Mouse (Mus musculus): ENCODE measurements around the gene Gpr155.

The Gpr155 gene

GRCm38 (mm10) chr2:73386356-73387046 lies at the start of gene Gpr155:
TSS of gene Gpr155 (minus strand) at chr2:73386572.
- DNase-seq (ENCODE audit: low read depth, low spot score), result peak; percentile 96

- DNase-seq (ENCODE audit: low read depth, low spot score), result no peak
Measured at GRCm38 (mm10) chr2:73435847-73436246, 49.5 kb upstream of the Gpr155 start.

- DNase-seq (ENCODE audit: low read depth, low spot score), result no peak
Measured at GRCm38 (mm10) chr2:73431959-73432396, 45.6 kb upstream of the Gpr155 start.

GRCm38 (mm10) chr2:73428803-73429468 lies 42.6 kb upstream of the Gpr155 start:
- DNase-seq (ENCODE audit: low read depth, low spot score), result no peak

GRCm38 (mm10) chr2:73427293-73427692 lies 40.9 kb upstream of the Gpr155 start:
- DNase-seq (ENCODE audit: low read depth, low spot score), result peak; percentile 8

GRCm38 (mm10) chr2:73425822-73426221 lies 39.5 kb upstream of the Gpr155 start:
- DNase-seq (ENCODE audit: low read depth, low spot score), result no peak

GRCm38 (mm10) chr2:73419730-73420129 lies 33.4 kb upstream of the Gpr155 start:
- no peak for DNase-seq (ENCODE audit: low read depth, low spot score)

GRCm38 (mm10) chr2:73419285-73419684 lies 32.9 kb upstream of the Gpr155 start:
- no peak for DNase-seq (ENCODE audit: low read depth, low spot score)

GRCm38 (mm10) chr2:73415892-73416291 lies 29.5 kb upstream of the Gpr155 start:
- no peak for DNase-seq (ENCODE audit: low read depth, low spot score)

GRCm38 (mm10) chr2:73410076-73410475 lies 23.7 kb upstream of the Gpr155 start:
- DNase-seq (ENCODE audit: low read depth, low spot score), result no peak

- no peak for DNase-seq (ENCODE audit: low read depth, low spot score)
Measured at GRCm38 (mm10) chr2:73407662-73408061, 21.3 kb upstream of the Gpr155 start.

GRCm38 (mm10) chr2:73406336-73406915 lies 20.1 kb upstream of the Gpr155 start:
- DNase-seq (ENCODE audit: low read depth, low spot score), result no peak

GRCm38 (mm10) chr2:73404980-73405379 lies 18.6 kb upstream of the Gpr155 start:
- DNase-seq (ENCODE audit: low read depth, low spot score), result no peak

GRCm38 (mm10) chr2:73404442-73404841 lies 18.1 kb upstream of the Gpr155 start:
- DNase-seq (ENCODE audit: low read depth, low spot score), result no peak

- no peak for DNase-seq (ENCODE audit: low read depth, low spot score)
Measured at GRCm38 (mm10) chr2:73403385-73404013, 17.1 kb upstream of the Gpr155 start.

GRCm38 (mm10) chr2:73401689-73402088 lies 15.3 kb upstream of the Gpr155 start:
- DNase-seq (ENCODE audit: low read depth, low spot score), result no peak

GRCm38 (mm10) chr2:73397476-73397875 lies 11.1 kb upstream of the Gpr155 start:
- DNase-seq (ENCODE audit: low read depth, low spot score), result no peak

- DNase-seq (ENCODE audit: low read depth, low spot score), result no peak
Measured at GRCm38 (mm10) chr2:73396828-73397325, 10.5 kb upstream of the Gpr155 start.

- DNase-seq (ENCODE audit: low read depth, low spot score), result no peak
Measured at GRCm38 (mm10) chr2:73395516-73395915, 9.1 kb upstream of the Gpr155 start.

GRCm38 (mm10) chr2:73394476-73394875 lies 8.1 kb upstream of the Gpr155 start:
- no peak for DNase-seq (ENCODE audit: low read depth, low spot score)

GRCm38 (mm10) chr2:73392772-73393171 lies 6.4 kb upstream of the Gpr155 start:
- no peak for DNase-seq (ENCODE audit: low read depth, low spot score)

GRCm38 (mm10) chr2:73389951-73390350 lies 3.6 kb upstream of the Gpr155 start:
- DNase-seq (ENCODE audit: low read depth, low spot score), result no peak

All from retina, postnatal 7 days (tissue).